In genomic region chr5:132974876-132975275, GRCm38 (mm10) we compare ENCODE assay signal across 20 mouse cellular contexts.
DNase-seq lines count a peak whose midpoint lies in the region; ATAC-seq and TF ChIP-seq lines count a peak whose summit lies in the region.
"Had no signal": no experiment of that assay in that cellular context is flagged by ENCODE, and none has a peak within 500 bp of the region (broad histone marks: within the 10 kb centered on the region; RNA-seq: fewer than 3 reads in every experiment).

No protein-coding gene starts in this region.

- H3K9me3 ChIP-seq in hindbrain, postnatal 0 days (ENCODE audit: low read length): no peaks in the 10 kb centered on the region
- no peaks in the 10 kb centered on the region for H3K9me3 ChIP-seq in midbrain, embryonic 16.5 days (replicated peaks; ENCODE audit: control insufficient read depth, low read length, poor library complexity, severe bottlenecking)
- H3K9me3 ChIP-seq: embryonic facial prominence, embryonic 13.5 days; heart, embryonic 10.5 days; limb, embryonic 15.5 days; liver, embryonic 15.5 days; stomach, embryonic 15.5 days had no signal

- TF ChIP-seq CTCF in hindbrain, postnatal 0 days (IDR thresholded peaks at IDR 0.05; ENCODE audit: low read depth): no peak

- H3K27ac ChIP-seq in hindbrain, postnatal 0 days: no peak overlapping the region
- H3K27ac ChIP-seq in midbrain, embryonic 16.5 days (ENCODE audit: low read length): no peak overlapping the region
- H3K27ac ChIP-seq: embryonic facial prominence, embryonic 13.5 days; heart, embryonic 10.5 days; layer of hippocampus, adult 2 months; limb, embryonic 15.5 days; liver, embryonic 15.5 days; stomach, embryonic 15.5 days had no signal

- DNase-seq in heart, adult 11 months: peak; percentile 40
- no peak for DNase-seq in heart, adult 9 months (ENCODE audit: low spot score in 2 of 2)
- DNase-seq in embryo, embryonic 11 days: peak; percentile 20
- DNase-seq in hindbrain, postnatal 0 days (ENCODE audit: low spot score): peak; percentile 39
- DNase-seq in heart, adult 8-10 months (ENCODE audit: low spot score): no peak
- no peak for DNase-seq in left cerebral cortex, postnatal 4 days
- DNase-seq: adrenal gland, postnatal 36 days; B cell, adult 2 months; cerebellum, adult 2 months; gastrocnemius, postnatal 25 days; kidney, adult 2 months; kidney, postnatal 14 days; thymus, adult 18-20 months had no signal

- H3K4me3 ChIP-seq in hindbrain, postnatal 0 days (ENCODE audit: low read length): no peak overlapping the region
- H3K4me3 ChIP-seq in midbrain, embryonic 16.5 days (ENCODE audit: low read depth, low read length): no peak overlapping the region
- H3K4me3 ChIP-seq: embryonic facial prominence, embryonic 13.5 days; heart, embryonic 10.5 days; layer of hippocampus, adult 2 months; limb, embryonic 15.5 days; liver, embryonic 15.5 days; stomach, embryonic 15.5 days had no signal

- no peak overlapping the region for H3K9ac ChIP-seq in hindbrain, postnatal 0 days (replicated peaks; ENCODE audit: low read length)
- H3K9ac ChIP-seq in midbrain, embryonic 16.5 days (ENCODE audit: low read depth, low read length): no peak overlapping the region
- H3K9ac ChIP-seq: embryonic facial prominence, embryonic 13.5 days; limb, embryonic 15.5 days; liver, embryonic 15.5 days; stomach, embryonic 15.5 days had no signal

- intact Hi-C loops in left cerebral cortex, postnatal 4 days (cut with DNase I): no loop called here

- no peaks in the 10 kb centered on the region for H3K27me3 ChIP-seq in hindbrain, postnatal 0 days (ENCODE audit: insufficient read depth, low read length)
- H3K27me3 ChIP-seq in midbrain, embryonic 16.5 days (ENCODE audit: control insufficient read depth, insufficient read depth, low read depth, low read length): no peaks in the 10 kb centered on the region
- H3K27me3 ChIP-seq: embryonic facial prominence, embryonic 13.5 days; limb, embryonic 15.5 days; liver, embryonic 15.5 days; stomach, embryonic 15.5 days had no signal

- no peaks in the 10 kb centered on the region for H3K36me3 ChIP-seq in hindbrain, postnatal 0 days (ENCODE audit: insufficient read depth, low read length)
- no peaks in the 10 kb centered on the region for H3K36me3 ChIP-seq in midbrain, embryonic 16.5 days (ENCODE audit: control insufficient read depth, insufficient read depth, low read length)
- H3K36me3 ChIP-seq: embryonic facial prominence, embryonic 13.5 days; heart, embryonic 10.5 days; limb, embryonic 15.5 days; liver, embryonic 15.5 days; stomach, embryonic 15.5 days had no signal

- 25% methylated on average over 3 of the region's 3 CpGs for WGBS in hindbrain, postnatal 0 days
- 6% methylated on average over 3 of the region's 3 CpGs for WGBS in midbrain, embryonic 16.5 days

- no peak overlapping the region for H3K4me2 ChIP-seq in hindbrain, postnatal 0 days (ENCODE audit: low read depth, low read length)
- no peak overlapping the region for H3K4me2 ChIP-seq in midbrain, embryonic 16.5 days (ENCODE audit: low read length)
- H3K4me2 ChIP-seq: embryonic facial prominence, embryonic 13.5 days; limb, embryonic 15.5 days; liver, embryonic 15.5 days; stomach, embryonic 15.5 days had no signal

- H3K4me1 ChIP-seq in hindbrain, postnatal 0 days (ENCODE audit: insufficient read depth, low read length): no peaks in the 10 kb centered on the region
- peaks cover 8% of the 10 kb centered on the region for H3K4me1 ChIP-seq in midbrain, embryonic 16.5 days (ENCODE audit: control insufficient read depth, insufficient read depth, low read length)
- H3K4me1 ChIP-seq: heart, embryonic 10.5 days; liver, embryonic 15.5 days; stomach, embryonic 15.5 days had no signal

- no peak for ATAC-seq in hindbrain, postnatal 0 days
- peak; percentile 62; the same call in 1 of the 2 replicates for ATAC-seq in midbrain, embryonic 16.5 days

Comparison
In these comparisons a context has a peak if more than half of its experiments do, and no peak if none do; other contexts are left out.
1. DNase-seq: peak in heart, adult 11 months (single experiment), embryo, embryonic 11 days (single experiment) and hindbrain, postnatal 0 days (single experiment); none in heart, adult 9 months (0 of 2), heart, adult 8-10 months (single experiment) and left cerebral cortex, postnatal 4 days (single experiment).